Mouse (Mus musculus) fat pad, adult 2 months (tissue): ENCODE results near the gene Dcst1.

Experiments
- DNase-seq: peaks from one replicate; pipeline ENCODE4 v3.0.0-alpha.2; 2011; ENCODE audit warnings: low read depth, low spot score; ENCODE audit errors: extremely low read depth

Dcst1 gene

DNA sequence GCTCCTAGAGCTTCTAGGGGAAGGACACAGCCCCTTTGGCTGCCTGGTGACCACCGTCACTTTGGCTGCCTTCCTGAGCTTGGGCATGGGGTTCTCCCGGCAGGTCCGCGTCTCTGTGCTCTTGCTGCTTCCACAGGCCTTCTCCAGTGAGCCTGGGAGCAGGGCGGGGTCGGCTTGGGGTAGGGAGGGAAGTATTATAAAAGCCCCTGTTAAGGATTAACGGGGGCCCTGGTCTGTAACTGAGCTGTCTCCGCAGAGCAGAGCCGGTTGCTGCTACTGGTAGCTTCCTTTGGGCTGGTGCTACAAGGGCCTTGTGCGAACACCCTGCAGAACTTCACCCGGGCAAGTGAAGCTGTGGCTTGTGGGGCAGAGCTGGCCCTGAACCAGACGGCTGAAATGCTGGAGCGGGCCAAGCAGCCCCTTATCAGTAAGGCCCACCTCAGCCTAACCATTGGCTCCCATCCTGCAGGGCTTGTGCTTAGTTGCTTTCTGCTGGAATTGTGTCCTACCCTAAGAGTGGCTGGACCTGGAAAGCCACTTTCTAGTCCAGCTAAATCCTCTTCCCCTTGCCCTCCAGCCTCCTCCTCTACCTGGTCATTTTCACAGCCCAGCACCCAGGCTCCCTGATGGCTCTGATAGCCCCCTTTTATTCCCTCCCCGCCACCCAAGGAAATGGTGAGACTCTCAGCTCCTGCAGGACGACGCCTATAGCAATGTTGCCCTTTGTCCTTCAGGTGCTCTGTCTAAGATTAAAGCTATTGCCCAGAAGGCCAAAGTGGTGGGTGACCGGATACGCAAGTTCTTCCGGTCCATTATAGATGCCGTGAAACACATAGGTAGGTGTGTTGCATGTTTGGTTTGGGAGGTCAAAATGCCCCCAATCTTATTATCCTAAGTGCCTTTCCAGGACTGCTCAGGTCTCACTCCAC is 697 bp upstream of the Dcst1 start:
- DNase-seq: no peak

DNA sequence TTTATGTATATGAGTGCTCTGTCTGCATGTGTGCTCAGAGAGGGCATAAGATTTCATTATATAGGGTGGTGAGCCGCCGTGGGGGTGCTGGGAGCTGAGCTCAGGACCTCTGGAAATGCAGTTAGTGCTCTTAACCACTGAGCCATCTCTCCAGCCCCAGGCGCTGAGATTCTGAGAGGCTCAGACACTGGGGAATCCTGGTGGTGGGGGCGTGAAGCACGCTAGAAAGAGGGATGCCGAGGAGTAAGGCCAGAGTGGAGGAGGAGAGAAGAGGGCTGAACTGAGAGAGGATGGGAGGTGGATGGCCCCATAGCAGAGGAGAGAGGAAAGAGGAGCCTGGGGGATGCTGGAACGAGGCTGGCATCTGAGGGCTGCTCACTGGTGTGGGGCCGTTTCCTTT is 422 bp downstream of the Dcst1 start:
- DNase-seq: no peak

DNA sequence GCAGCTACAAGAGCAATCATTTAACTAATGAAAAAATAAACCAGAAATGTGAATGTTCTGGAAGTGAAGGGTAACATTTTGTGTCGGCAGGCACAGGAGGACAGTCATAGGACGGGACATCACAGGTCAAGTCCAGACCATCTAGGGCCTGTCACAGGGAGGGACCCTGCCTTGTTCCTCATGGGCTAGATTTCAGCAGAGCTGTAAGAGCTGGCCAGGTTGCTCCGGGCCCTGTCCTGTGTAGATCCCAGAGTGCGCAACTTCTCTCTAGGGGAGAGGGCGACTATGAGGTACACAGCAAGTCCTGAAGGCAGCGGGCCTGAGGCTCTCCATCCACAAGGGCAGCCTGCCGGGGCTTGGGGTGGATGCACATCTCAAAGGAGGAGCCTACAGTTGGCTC is 3.4 kb downstream of the Dcst1 start, which contains the start of gene Dcst2:
TSS of gene Dcst2 (plus strand) at position 301 of the 400 bp plus-strand sequence.
- no peak for DNase-seq

DNA sequence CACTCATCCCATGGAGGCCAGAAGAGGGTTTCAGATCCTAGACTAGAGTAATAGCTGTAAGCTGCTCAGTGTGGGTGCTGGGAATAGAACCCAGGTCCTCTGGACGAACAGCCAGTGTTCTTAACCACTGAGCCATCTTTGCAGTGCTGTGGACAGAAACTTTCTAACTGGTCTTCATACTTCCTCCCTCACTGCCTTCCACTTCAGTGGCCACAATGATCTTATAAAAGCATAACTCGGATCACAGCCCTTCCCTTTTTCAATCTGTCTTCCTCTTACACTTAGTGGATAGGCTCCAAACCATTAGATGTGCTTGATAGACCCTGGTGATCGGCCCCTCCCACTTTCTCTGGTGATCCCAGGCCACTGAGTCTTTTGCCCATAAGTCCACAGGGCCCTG is 4.8 kb downstream of the Dcst1 start:
- no peak for DNase-seq

DNA sequence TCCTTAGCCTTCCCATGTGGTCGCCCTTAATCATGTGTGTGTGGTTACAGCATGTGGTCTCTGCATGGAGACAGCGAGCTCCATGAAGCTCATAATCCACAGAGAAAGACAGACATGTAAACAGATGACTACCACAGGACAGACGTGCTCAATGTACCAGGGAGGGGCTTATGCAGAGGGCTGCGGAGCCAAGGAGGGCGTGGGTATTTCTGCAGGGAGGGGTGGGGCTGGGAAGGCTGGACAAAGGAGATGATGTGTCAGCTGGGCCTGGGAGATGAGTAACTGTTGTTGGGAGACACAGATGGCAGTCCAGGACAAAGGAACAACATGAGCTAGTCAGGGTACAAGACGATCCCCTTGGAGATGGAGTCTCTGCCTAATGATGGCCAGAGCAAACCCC is 5.4 kb downstream of the Dcst1 start:
- no peak for DNase-seq

DNA sequence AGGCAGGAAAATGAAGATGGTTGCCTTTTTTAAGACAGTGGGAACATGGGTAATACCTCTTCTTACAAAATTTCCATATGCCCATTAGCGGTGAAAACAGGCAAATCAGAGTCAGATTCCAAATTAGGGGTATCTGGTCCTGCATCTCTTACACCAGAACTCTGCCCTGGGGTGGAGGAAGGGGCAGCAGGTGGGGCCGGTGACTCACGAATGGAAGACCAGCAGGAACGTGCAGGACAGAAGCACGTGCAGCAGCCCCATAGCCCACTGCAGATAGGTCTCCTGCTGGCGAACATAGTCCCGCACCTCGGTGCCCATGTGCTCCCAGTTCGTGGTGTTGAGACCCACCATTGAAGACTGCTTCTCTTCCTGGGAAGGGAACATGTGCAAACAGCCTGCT is 9.0 kb downstream of the Dcst1 start:
- DNase-seq: no peak

DNA sequence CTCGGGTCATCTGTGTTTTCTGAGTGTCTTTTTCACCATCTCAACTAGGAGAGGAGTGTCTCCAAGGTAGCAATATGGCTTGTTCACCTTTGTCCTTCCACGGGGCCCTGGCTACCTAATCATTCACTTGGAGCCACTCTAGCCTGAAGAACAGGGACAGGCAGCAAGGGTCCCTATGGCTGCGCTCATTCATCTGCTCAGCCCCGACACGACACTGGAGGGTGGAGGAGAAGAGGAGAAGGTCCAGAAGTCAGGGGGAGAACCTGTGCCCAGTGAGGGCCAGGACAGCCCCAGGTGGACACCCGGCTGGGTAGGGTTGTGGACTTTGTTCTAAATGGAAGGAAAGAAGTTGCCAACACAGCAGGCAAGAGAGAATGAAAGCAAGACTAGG is 9.5 kb downstream of the Dcst1 start:
- DNase-seq: no peak

DNA sequence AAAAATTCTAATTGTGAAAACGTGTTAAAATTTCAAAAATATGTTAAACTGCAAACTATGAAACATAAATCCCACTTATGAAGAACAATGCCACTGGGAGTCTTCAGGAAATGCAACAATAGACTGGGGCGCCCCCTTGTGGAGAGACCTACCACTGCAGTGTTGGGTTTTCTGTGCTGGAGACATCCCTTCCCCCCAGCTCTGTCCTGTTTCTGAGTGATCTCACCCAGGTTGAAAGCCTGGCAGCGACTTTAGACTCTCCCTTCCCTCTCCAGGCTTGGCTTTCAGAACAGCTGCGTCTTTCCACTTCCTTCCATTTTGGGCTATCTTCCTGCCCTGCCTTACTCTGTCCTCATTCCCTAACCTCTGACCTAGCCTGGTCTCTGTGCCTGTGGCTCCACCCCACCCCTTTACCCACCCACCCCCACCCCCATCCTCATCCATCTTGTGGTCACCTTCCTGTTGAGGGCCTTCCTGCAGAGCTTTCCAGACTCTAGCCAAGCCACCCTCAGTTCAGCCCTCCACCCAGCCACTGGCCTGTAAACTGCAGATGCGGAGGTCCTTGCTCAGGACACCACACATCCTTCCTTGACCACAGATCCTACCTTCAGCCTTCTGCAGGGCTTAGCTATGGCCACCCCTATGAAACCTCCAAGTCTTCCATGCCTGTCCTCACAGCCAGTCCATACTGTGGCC is 10.1 kb downstream of the Dcst1 start:
- no peak for DNase-seq

DNA sequence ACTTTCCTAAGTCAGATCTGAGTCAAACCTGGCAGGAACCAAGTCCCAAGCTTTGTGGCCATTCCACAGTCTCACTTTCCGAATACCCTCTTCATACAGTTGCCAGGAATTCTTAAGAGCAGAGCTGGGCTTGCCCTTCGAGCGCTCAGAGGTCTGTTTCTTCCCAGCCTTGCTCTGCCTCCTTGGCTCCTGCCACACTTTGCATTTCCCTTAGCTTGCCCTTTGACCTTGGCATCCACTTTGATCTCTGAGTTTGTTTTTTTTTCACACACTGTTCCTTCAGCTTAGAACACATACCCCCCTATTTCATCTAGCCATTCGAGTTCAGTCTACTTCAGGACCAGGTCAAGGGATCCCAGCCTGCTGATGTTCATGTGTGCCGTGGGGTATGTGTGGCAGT is 13.8 kb downstream of the Dcst1 start:
- no peak for DNase-seq

DNA sequence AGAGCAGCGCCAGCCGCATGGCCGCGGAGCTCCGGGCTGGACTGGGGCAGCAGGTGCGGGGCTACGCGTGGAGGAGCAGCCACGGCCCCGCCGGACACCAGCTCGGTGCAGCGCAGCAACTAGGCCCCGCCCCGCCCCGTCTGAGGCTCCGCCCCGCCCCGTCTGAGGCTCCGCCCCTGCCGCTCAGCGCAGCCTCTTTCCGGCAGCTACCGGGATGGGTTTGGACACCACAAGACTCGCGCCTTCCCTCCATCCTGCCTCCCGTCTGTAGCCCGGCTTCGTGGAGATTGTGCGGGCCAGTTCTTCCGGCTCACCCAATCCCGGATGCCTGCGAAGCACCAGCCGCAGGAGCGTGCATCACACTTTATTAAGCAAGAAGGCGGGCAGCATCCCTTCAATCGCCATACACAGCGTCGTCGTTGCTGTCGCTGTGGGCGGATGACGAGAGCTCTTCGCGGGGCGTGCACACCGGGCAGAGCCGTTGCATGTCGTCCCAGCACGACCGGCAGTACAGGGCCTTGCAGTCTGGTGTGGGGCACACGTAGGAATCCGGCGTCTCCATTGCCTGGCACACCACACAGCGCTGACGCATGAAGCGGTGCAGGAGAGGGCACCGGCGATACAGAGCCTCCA is 15.1 kb downstream of the Dcst1 start, which contains the start of gene Adam15:
TSS of gene Adam15 (minus strand) at position 128 of the 633 bp plus-strand sequence.
- no peak for DNase-seq

DNA sequence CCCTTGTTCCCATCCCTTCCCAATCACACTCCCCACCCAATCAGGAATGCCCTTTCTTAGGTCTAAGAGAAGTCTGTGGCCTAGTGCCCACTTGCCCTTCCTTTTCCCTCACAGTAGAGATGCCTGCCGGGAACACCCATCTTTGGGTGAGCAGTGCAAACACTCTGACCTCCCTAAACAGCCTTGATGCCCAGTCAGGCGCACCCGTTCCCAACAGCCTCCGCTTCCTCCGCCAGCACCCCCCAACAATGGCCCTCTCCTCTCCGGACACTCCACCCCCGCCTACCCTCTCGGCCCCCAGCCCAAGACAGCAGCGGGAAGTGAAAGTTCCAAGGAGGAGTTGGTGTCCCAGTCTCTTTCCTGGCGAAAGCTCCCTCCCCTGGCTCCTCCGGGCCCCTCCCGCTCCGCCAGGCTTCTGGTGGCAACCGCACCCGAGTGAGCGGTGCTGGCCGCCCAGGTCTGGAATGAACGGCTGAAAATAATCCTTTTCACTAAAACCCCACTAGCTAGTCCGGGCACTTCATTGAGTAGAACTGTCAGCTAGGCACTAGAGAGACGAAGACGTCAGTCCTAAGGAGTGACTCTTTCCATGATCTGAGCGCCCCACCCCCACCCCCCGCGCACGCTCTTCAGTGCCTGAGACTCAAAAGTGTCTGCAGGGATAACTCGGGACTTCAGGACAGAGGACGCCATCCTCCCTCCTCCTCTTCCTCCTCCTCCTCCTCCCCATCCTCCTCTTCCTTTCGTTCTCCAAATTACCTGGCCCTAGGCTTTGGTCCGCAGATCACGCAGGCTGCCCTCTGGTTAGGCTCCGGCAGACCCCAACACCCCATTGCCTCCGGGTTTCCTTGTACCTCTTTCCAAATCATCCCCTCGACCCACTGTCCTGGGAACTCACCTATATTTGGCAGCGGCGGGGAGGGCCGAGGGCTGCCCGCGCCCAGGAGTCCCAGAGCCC is 15.9 kb downstream of the Dcst1 start:
- no peak for DNase-seq

DNA sequence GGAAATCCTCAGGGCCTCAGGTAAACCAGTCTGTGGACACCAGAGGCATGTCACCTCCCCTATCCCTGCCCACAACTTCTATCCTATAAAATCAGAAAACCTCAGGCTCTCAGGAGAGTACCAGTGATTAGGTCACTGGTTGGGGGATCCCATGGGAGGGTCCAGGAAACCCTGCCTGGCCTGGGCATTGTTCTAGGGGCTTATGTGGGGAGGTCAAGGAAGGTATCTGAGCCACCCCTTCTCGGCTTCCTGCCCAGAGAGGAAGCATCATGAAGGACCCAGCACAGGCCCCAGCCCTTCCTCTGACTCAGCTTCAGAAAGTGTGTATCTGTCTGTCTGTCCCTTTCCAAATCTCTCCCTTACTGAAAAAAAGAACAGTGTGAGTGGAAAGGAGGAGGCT is 17.1 kb downstream of the Dcst1 start:
- DNase-seq: no peak

DNA sequence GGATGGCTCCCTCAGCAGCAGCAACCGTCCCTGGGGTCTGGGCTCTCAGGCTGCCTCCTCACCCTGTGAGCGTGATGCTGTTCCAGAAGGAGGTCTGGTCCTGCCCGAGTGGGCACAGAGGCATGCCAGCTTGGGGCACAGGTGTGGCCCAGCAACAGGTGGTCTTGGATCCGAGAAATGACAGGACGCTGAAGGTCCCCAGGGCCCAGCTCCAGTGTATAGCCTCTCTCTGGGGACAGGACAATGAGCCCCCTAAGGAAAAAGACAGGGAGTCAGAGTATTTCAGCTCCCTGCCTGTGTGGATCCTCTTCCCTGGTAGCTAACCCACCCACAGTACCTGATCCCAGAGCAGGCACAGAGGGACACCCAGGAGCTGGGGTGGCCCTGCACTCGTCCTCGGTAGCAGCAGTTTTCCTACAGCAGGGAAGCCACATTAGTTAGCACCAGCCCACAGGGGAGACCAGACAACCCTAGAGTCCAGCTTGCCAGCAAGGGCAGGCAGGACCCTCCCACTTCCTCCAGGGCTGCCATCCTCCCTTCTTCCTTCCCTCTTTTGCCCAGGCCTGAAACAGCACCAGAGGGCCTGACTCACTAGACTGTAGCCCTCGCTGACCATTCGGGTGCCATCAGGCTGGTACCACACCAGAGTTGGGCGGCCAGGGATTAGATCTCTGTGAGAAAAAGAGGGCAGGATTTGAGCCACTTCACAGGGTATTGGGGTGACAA is 18.1 kb downstream of the Dcst1 start:
- DNase-seq: no peak

DNA sequence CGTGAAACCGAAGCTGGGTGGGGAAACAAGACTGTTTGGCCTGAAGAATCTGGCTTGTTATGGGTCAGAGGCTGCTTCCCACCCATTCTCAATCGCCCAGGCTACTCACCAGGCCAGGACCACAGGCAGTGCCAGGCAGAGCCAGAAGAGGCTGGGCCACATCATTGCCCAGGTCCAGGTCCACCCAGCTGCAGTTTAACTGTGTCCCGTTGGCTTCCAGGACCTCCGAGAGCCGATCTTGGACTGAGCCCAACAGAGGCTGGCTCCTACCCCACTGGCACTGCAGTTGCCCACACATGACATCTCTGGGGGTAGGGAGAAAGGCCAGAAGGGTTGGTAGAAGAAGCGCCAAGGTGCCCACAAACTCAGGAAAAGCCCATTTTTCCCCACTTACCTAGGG is 21.8 kb downstream of the Dcst1 start:
- no peak for DNase-seq

DNA sequence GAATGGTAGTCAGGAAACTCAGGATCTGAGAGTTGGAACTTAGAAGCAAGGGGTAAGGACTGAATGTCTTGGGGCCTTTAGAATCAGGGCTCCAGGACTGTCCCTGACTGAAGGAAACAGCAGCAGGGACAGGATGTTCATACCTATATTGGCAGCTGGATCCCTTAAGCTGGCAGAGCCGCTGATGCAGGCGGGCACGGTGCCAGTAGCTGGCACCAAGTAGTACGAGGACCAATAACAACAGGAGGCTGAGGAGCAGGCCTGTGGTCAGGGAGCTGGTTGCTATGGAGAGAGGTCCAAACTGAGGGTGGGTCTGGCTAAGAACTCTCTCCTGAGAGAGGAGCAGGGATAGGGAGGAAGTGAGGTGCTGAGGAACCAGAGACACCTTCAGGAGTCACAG is 23.3 kb downstream of the Dcst1 start:
- DNase-seq: no peak

DNA sequence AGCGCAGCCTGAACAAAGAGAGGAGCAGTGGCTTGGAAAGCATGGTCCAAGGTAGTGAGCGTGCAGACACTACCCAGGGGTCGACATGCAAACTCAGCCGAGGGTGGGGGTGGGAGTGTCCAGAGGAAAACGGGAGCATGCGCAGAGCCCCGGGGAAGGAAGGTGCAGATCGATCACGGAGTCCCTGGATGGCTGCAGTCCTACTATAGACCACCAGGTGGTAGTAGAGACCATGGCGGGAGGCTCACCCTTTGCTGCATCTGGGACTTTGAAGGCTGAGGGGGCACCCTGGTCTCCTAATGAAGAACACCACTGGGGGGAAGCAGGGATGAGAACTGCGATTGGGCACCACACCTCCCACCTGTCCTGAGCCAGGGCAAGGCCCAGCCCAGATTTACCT is 24.6 kb downstream of the Dcst1 start:
- no peak for DNase-seq

DNA sequence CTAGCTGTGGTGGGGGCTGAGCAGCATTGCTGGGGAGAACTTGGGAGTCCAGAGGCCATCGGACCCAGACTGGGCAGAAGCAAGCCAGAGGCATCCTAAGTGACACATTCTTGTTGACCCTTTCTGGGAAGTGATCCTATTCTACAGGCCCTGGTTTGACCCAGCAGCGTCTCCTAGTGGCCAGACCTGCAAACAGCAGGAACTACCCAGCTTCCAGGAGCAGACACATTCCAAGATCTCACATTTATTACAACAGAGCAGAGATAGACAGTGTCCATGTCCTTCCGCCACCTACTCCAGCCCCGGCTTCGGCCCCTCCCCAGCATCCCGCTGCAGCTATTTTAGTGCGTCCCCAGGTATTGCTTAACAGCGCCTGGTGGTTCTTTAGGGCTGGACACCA is 25.6 kb downstream of the Dcst1 start:
- no peak for DNase-seq

DNA sequence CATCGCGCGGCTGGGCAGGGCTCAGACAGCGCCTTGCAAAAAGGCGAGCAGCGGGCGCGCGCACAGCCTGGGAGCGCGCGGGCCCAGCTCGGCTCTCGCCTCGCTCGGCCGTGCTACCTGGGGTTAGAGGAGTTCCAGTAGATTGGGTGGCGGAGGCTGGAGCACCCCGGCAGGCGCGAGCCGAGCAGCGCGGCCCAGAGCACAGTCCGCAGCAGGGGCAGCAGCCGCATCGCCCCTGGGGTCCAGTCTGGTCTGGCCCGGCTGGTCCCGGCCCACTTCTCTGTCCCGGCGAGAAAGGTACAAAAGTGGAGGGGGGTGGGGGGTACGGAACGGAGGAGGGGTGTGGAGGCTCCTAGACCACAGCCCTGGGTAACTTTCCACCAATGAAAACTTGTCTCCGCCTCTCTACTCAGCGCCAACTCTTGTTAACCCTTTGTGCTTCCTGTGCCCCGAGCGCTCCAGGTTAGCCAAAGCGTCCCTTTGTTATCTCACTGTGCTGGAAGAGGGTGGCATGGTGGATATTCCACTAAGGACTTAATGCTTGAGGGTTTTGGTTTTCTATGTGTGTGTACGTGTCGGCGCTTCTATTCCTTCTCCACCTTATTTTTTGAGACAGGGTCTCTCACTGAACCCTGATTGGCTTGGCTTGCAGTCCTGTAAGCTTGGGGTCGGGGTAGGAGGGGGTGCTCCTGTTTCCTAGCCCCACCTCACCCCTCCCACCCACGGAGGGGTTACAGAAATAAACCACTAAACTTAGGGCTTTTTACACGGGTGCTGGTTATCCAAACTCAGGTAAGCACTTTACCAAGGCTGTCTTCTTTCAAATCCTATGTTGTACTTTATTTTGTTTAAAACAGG is 27.1 kb downstream of the Dcst1 start, which contains the start of gene Efna4:
TSS of gene Efna4 (minus strand) at position 308 of the 858 bp plus-strand sequence.
- DNase-seq: no peak
